Mouse (Mus musculus): ENCODE data around the gene Sc5d.

DNA sequence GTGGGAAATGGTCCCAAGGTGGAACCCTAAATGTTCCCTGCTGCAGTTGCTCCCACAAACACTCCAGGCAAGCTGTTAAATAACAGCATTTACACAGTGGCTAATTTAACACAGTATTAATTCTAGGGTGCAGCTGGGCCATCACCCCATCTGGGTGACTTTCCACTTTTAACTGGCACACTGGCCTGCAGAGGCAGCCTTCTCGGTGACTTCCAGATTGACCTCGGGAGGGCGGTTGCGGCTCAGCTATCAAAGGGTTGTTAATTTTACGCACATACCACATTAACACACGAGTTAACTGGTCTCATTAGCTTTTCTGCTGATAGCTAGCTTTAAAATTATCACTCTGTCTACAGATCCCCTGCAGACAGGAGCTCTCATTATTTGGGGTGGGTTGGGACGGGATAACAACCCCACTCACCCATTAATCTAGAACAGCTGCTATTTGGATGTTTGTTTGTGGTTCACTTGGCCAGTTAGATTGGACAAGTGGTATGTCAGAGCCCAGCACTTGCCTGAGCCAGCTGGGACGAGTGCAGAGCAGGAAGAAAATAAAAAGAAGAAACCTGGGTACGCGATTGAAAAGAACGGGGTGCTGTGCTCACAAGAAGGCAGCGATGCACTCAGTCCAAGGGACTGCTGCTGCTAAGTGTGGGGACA, 44.9 kb downstream of the Sc5d start:
- no peak for TF ChIP-seq USF1 (IDR thresholded peaks at IDR 0.05; ENCODE audit: low read depth, low read length)
- TF ChIP-seq CTCF (conservative IDR thresholded peaks at IDR 0.05 in 1 of 2, IDR thresholded peaks at IDR 0.05 in 1 of 2; ENCODE audit: low read depth in 2 of 2, low read length in 2 of 2): no peak
- no peak for TF ChIP-seq CHD2 (IDR thresholded peaks at IDR 0.05; ENCODE audit: low read length)
- TF ChIP-seq ZC3H11A (IDR thresholded peaks at IDR 0.05; ENCODE audit: low read depth, low read length): no peak
- no peak for TF ChIP-seq CHD1 (IDR thresholded peaks at IDR 0.05; ENCODE audit: low read depth, low read length)
- no peak for TF ChIP-seq ZNF384 (IDR thresholded peaks at IDR 0.05; ENCODE audit: low read depth, low read length)
- TF ChIP-seq RCOR1 (conservative IDR thresholded peaks at IDR 0.05; ENCODE audit: low read depth, low read length): no peak
- TF ChIP-seq MAX (IDR thresholded peaks at IDR 0.05; ENCODE audit: low read length): no peak
- no peak for TF ChIP-seq TCF12 (IDR thresholded peaks at IDR 0.05; ENCODE audit: low read depth, low read length)
